13 mouse cellular contexts compared by ENCODE assay signal in the genomic region with DNA sequence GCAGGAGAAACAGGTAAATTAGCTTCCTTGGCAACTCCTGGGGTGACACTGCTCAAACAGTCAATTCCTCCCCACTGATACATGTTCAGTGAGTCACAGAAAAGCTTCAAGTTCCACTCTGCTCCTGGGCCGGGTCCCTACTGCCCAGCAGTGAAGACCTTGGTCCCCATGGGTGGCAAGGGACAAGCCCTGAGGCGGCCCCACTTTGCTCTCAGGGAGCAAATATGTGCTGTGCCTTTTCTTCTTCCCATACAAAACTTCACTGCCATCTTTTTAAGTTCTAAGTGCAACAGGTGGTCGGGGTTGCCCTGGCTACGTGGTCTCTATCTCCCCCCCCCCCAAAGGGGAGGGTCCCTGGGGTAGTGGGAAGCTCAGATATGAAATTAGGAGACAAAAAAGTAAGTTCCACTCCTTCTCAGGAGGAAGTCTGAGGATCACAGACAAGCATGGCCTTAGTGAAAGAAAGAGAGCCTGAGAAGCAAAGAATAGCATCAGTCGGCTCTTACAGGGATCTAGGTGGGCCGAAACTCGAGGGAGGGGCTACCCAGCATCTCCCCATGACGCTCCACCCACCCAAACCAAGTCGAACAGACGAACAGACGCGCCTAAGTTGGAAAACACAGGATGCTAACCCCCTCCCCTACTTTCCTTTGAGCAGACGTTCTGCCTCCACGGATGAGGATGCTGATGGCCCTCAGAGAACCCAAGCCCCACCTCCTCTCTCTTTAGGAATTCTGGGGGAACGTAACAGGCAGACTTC.
DNase-seq lines count a peak whose midpoint lies in the region; ATAC-seq and TF ChIP-seq lines count a peak whose summit lies in the region.
"Had no signal": no experiment of that assay in that cellular context is flagged by ENCODE, and none has a peak within 500 bp of the region (broad histone marks: within the 10 kb centered on the region; RNA-seq: fewer than 3 reads in every experiment).

No protein-coding gene starts in this region.

- peak; percentile 68 for DNase-seq in brain, embryonic 14.5 days (ENCODE audit: low read depth)
- DNase-seq in embryo, embryonic 11 days, result peak; percentile 40
- peak; percentile 34 for DNase-seq in midbrain, embryonic 14.5 days
- no peak for DNase-seq in heart, postnatal 25 days (ENCODE audit: low spot score)
- no peak for DNase-seq in kidney, postnatal 36 days
- DNase-seq: gastrocnemius, postnatal 10 days; kidney, adult 11 months; kidney, postnatal 10 days; liver had no signal

- intact Hi-C loops in heart, postnatal 25 days (cut with DNase I), result no loop called here

- TF ChIP-seq POLR2A in brain, embryonic 14.5 days (IDR thresholded peaks at IDR 0.05; ENCODE audit: borderline replicate concordance, extremely low read depth, insufficient read depth, insufficient read length, poor library complexity, severe bottlenecking), result no peak

- H3K4me2 ChIP-seq in forebrain, embryonic 16.5 days (ENCODE audit: low read length), result peak overlapping the region; percentile 21; the same call in 1 of the 2 replicates
- H3K4me2 ChIP-seq in midbrain, embryonic 14.5 days (ENCODE audit: low read length), result peak overlapping the region; percentile 17; the same call in 1 of the 2 replicates
- no peak overlapping the region for H3K4me2 ChIP-seq in liver, embryonic 12.5 days
- H3K4me2 ChIP-seq: embryonic facial prominence, embryonic 13.5 days; lung, embryonic 14.5 days had no signal

- peaks cover 54% of the 10 kb centered on the region for H3K4me1 ChIP-seq in forebrain, embryonic 16.5 days (replicated peaks; ENCODE audit: control insufficient read depth, insufficient read depth, low read length)
- peaks cover 74% of the 10 kb centered on the region for H3K4me1 ChIP-seq in midbrain, embryonic 14.5 days (ENCODE audit: control insufficient read depth, insufficient read depth, low read length)
- H3K4me1 ChIP-seq in liver, embryonic 12.5 days, result peaks cover 14% of the 10 kb centered on the region

- no peaks in the 10 kb centered on the region for H3K27me3 ChIP-seq in forebrain, embryonic 16.5 days (replicated peaks; ENCODE audit: control insufficient read depth, insufficient read depth, low read length)
- H3K27me3 ChIP-seq in midbrain, embryonic 14.5 days (ENCODE audit: control insufficient read depth, insufficient read depth, low read length), result no peaks in the 10 kb centered on the region
- H3K27me3 ChIP-seq in liver, embryonic 12.5 days (replicated peaks), result no peaks in the 10 kb centered on the region
- H3K27me3 ChIP-seq: embryonic facial prominence, embryonic 13.5 days had no signal

- WGBS in forebrain, embryonic 16.5 days, result 6% methylated on average over 15 of the region's 15 CpGs
- WGBS in midbrain, embryonic 14.5 days, result 6% methylated on average over 15 of the region's 15 CpGs
- 66% methylated on average over 15 of the region's 15 CpGs for WGBS in liver, embryonic 12.5 days (ENCODE audit: insufficient replicate concordance)

- peak; percentile 19 for ATAC-seq in forebrain, embryonic 16.5 days
- 0 out of 2 replicates have a peak, but pooled peaks have one; percentile 4 for ATAC-seq in midbrain, embryonic 14.5 days (ENCODE audit: low FRiP score, low TSS enrichment)
- ATAC-seq in liver, embryonic 12.5 days, result no peak

- H3K9ac ChIP-seq in forebrain, embryonic 16.5 days (replicated peaks; ENCODE audit: low read depth, low read length), result no peak overlapping the region
- H3K9ac ChIP-seq in midbrain, embryonic 14.5 days (replicated peaks; ENCODE audit: low read length), result no peak overlapping the region
- no peak overlapping the region for H3K9ac ChIP-seq in liver, embryonic 12.5 days
- H3K9ac ChIP-seq: embryonic facial prominence, embryonic 13.5 days; lung, embryonic 14.5 days had no signal

- no peak overlapping the region for H3K4me3 ChIP-seq in forebrain, embryonic 16.5 days (replicated peaks; ENCODE audit: low read length)
- H3K4me3 ChIP-seq in midbrain, embryonic 14.5 days (replicated peaks; ENCODE audit: low read depth, low read length), result no peak overlapping the region
- H3K4me3 ChIP-seq in liver, embryonic 12.5 days, result no peak overlapping the region
- H3K4me3 ChIP-seq: embryonic facial prominence, embryonic 13.5 days had no signal

- H3K27ac ChIP-seq in forebrain, embryonic 16.5 days (ENCODE audit: low read length), result peak overlapping the region; percentile 41; the same call in 1 of the 2 replicates
- H3K27ac ChIP-seq in midbrain, embryonic 14.5 days (replicated peaks; ENCODE audit: low read depth, low read length), result peak overlapping the region; percentile 50
- H3K27ac ChIP-seq in liver, embryonic 12.5 days, result no peak overlapping the region
- H3K27ac ChIP-seq: embryonic facial prominence, embryonic 13.5 days had no signal

- no peaks in the 10 kb centered on the region for H3K36me3 ChIP-seq in forebrain, embryonic 16.5 days (ENCODE audit: control insufficient read depth, insufficient read depth)
- no peaks in the 10 kb centered on the region for H3K36me3 ChIP-seq in midbrain, embryonic 14.5 days (ENCODE audit: control insufficient read depth, insufficient read depth, low read length)
- H3K36me3 ChIP-seq in liver, embryonic 12.5 days, result no peaks in the 10 kb centered on the region
- H3K36me3 ChIP-seq: embryonic facial prominence, embryonic 13.5 days had no signal

- no peaks in the 10 kb centered on the region for H3K9me3 ChIP-seq in forebrain, embryonic 16.5 days (ENCODE audit: control insufficient read depth, low read length)
- no peaks in the 10 kb centered on the region for H3K9me3 ChIP-seq in midbrain, embryonic 14.5 days (ENCODE audit: control insufficient read depth, low read length)
- no peaks in the 10 kb centered on the region for H3K9me3 ChIP-seq in liver, embryonic 12.5 days (replicated peaks)
- H3K9me3 ChIP-seq: embryonic facial prominence, embryonic 13.5 days had no signal

- TF ChIP-seq CTCF in brain, embryonic 14.5 days (IDR thresholded peaks at IDR 0.05; ENCODE audit: borderline replicate concordance, extremely low read depth, insufficient read depth, insufficient read length), result no peak

Comparison
In these comparisons a context has a peak if more than half of its experiments do, and no peak if none do; other contexts are left out.
1. DNase-seq: peak in brain, embryonic 14.5 days (single experiment), embryo, embryonic 11 days (single experiment) and midbrain, embryonic 14.5 days (single experiment); none in heart, postnatal 25 days (single experiment) and kidney, postnatal 36 days (0 of 2).